Mouse (Mus musculus) lung, adult 2 months (tissue): ENCODE measurements around the gene Ppp6r2.

Experiments
- CTCF ChIP-seq: fragments of 200-500 bp; IDR thresholded peaks from 2 replicates; pipeline ENCODE4 v1.5.1; 2011; ENCODE audit warnings: mild to moderate bottlenecking, low read length, control low read depth; ENCODE audit not compliant: insufficient read depth
- POLR2A ChIP-seq: fragments of 200-500 bp; IDR thresholded peaks from 2 replicates; pipeline ENCODE4 v1.6.1; 2011; ENCODE audit warnings: low read depth, mild to moderate bottlenecking, control low read depth, low read length, borderline replicate concordance; ENCODE audit errors: extremely low read depth

- TF ChIP-seq POLR2A (no peak), CTCF (no peak)
Measured at GRCm38 (mm10) chr15:89170102-89170501, 41.3 kb upstream of the Ppp6r2 start.
